Mouse (Mus musculus) kidney, postnatal 10 days (tissue): ENCODE results near the gene Cse1l.

Experiments used
- DNase-seq: peaks from one replicate; pipeline ENCODE4 v3.0.0; 2021; ENCODE audit warnings: mixed read lengths

Cse1l gene

DNA sequence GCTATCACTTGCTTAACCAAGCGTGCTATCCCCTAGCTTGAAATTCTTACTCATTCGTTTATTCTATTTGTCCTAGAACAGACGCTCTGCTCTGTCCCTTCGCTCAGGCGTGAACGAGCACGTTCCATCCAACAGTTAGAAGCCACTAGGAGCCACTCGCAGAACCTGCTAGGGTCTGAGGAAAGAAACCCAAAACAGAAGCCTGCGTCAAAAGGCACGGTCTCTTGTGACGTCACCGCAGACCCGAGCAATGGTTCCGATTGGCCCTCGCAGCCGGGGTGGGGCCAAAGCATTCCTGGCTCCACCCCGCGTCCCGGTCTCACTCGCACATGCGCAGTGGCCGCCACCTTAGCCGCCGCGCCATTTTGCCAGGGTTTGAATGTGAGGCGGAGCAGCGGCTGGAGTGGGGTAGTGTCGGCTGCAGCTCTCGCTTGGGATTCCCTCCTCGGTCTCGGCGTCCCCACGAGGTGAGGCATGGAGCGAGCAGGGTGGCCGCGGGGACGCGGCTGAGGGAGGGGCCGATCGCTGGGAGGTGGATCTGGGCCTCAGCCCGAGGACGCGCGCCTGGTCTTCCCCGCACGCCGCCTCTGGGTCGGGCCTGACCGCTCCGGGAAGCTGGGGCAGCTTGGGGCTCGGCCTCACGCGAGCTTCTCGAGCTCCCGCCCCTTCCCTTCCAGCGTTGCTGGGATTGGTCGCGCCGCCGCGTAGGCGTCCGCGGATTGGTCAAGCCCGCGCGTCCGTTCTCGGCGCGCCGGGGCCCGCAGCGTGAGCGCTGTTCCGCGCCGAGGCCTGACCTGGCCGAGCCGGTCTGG lies at the start of gene Cse1l:
Gene Cse1l, plus strand, starts transcription at position 330 of the 812 bp plus-strand sequence.
- peak; percentile 99 for DNase-seq

- no peak for DNase-seq
These were observed 49.5 kb upstream of the Cse1l start for GRCm38 (mm10) chr2:166856366-166856765.

GRCm38 (mm10) chr2:166857118-166857517 lies 48.7 kb upstream of the Cse1l start:
- no peak for DNase-seq

GRCm38 (mm10) chr2:166859214-166859613 lies 46.6 kb upstream of the Cse1l start:
- DNase-seq = no peak

- DNase-seq = no peak
These were observed 43.3 kb upstream of the Cse1l start for GRCm38 (mm10) chr2:166862505-166862904.

GRCm38 (mm10) chr2:166865476-166865875 lies 40.4 kb upstream of the Cse1l start:
- no peak for DNase-seq

DNA sequence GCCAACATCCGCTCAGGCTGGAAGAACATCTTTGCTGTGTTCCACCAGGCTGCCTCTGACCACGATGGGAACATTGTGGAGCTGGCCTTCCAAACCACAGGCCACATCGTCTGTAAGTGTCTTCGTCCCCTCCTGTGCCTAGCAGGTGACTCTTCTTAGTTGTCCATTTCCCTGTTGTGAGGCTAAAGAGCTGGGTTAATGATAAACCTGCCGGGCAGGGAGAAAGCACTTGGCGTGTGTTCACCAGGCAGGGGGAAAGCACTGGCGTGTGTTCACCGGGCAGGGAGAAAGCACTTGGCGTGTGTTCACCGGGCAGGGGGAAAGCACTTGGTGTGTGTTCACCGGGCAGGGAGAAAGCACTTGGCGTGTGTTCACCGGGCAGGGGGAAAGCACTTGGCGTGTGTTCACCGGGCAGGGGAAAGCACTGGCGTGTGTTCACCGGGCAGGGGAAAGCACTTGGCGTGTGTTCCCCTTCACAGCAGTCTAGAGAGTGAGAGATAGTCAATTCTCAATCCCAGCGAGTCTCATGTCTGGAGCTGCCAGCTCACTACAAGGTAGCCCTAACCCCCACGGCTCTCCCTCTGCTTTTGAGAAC lies 35.5 kb upstream of the Cse1l start:
- peak; percentile 21 for DNase-seq

DNA sequence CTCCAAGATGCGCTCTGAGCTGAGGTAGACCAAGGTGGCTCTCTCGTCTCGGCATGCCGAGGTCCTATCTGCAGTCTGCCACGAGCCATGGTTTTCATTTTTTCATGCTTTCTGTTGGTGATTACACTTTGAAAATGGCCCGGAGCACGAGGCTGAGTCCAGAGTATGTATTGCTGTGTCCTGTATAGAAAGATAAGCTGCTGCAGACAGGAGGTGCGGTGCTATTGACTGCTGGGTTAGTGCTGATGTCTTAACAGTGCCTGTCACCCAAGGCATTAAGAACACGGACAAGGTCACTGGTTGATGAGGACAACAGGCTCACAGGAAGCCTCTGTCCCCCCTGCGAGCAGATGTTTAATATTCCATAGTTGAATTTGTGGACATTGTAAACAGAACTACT lies 34.9 kb upstream of the Cse1l start:
- no peak for DNase-seq

GRCm38 (mm10) chr2:166874675-166875280 lies 31.1 kb upstream of the Cse1l start:
- DNase-seq = no peak

DNA sequence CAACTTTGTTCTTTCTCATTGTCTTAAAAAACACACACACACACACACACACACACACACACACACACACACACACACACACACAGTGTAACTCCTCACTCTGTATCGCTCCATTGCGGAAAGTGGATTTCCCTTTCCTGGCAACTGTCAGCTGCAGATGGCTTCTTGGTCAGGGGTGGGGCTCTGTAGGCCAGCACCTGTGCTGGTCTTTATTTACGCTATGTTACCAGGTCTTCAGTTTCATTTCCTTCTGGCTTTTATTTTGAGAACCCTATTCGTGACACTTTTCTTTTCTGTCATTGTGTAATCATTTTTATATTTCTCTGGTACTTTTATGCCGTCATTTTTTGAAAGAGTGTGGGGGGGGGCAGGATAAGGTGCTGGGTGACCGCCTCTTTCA lies 30.3 kb upstream of the Cse1l start:
- DNase-seq = no peak

GRCm38 (mm10) chr2:166876331-166876730 lies 29.5 kb upstream of the Cse1l start:
- no peak for DNase-seq

DNA sequence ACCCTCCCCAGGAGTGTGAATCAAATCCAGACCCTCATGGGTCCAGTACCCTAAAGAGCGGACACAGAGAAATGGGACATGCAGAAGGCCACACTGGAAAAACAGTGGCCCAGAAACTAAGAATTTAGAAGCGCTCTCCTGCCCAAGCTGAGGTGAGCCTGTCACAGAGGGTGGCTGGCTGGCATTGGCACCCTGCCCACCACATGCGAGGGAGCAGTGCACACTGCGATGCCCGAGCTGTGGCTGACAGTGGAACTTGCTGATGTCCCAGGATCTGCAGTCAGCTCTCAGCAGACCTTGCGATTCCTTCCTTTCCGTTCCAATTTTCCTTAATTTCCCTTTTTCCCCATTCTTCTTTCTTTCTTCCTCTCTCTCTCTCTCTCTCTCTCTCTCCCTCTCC lies 20.8 kb upstream of the Cse1l start:
- peak; percentile 40 for DNase-seq

GRCm38 (mm10) chr2:166885619-166886018 lies 20.2 kb upstream of the Cse1l start:
- DNase-seq = no peak

DNA sequence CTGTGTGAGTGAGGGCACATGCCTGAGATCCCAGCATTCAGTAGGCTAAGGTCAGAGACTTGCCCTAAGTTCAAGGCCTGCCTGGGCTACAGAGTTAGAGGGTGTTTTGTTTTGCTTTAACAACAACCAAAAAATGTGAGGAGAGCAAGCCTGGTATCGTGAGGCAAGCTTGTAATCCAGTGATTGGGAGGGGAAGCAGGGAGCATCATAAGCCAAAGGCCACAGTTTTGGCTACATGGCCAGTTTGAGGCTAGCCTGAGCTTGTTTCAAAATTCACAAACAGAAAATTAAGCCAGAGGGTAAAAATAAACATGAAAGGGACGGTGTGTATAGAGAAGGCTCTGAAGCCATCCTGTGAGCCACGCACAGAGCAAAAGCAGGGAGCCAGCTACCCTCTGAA lies 19.6 kb upstream of the Cse1l start:
- no peak for DNase-seq

- DNase-seq = no peak
These were observed 18.0 kb upstream of the Cse1l start for GRCm38 (mm10) chr2:166887816-166888215.

- DNase-seq = no peak
These were observed 14.4 kb upstream of the Cse1l start for GRCm38 (mm10) chr2:166891366-166891880.

DNA sequence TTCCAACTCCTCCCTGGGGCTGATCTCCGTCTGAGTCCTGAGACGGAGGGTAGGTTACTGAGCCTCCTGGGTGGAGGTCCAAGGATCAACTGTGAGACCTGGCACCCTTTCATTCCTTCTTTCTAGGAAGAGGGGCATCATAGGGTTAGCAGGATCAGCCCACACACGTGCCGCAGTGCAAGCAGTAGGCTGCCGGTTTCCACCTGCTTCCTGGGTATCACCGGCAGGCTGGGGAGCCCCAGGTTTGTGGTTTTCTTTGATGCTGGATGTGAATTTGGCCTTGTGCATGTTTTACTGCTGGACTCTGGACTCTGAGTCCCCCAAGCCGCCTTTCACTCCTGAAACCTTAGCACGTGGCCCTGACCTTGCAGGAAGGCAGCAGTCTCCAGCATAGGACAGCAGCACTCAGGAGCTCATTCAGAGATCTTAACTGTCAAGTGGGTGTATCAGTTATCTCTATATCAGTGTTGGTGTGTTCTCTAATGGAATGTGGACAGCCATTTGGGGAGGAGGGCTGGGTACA lies 13.6 kb upstream of the Cse1l start:
- DNase-seq = no peak

DNA sequence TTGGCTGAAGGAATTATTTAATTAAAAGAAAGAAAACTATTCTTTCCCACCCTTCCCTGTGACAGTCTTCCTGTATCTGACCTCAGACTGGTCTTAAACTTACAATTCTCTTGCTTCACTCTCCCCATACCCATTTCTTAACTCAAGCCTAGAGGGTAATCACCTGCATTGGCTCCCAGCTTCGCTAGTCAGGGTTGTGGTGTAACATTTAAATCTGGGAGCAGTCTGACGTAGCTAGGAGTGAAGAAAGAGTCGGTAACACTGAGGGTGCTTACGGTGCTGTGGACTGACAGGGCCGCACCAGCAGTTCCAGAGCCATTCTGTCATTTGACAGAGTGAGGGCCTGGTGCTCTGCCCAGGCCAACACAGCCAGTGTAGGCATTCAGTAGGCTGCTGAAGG lies 12.8 kb upstream of the Cse1l start:
- no peak for DNase-seq

- no peak for DNase-seq
These were observed 9.5 kb upstream of the Cse1l start for GRCm38 (mm10) chr2:166896368-166896767.

DNA sequence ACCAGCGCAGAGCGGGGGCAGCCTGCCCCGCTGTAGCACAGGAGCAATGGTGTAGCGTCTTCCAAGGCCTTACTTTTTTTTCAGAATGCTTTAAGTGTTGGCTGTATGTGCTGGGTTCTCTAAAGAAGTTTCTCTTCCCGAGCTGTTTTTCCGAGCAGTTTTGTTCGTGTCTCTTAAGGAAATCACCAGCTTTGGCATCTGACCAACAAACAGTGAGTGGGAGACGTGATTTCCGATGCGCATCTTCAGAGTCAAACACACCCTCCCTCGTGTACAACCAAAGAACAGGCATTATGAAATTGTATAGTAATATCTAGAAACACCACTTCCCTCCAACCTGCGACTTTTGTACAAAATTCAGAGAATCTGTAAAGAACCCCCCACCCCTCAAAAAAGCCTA lies 8.9 kb upstream of the Cse1l start:
- no peak for DNase-seq

- no peak for DNase-seq
These were observed 6.7 kb upstream of the Cse1l start for GRCm38 (mm10) chr2:166899161-166899560.

DNA sequence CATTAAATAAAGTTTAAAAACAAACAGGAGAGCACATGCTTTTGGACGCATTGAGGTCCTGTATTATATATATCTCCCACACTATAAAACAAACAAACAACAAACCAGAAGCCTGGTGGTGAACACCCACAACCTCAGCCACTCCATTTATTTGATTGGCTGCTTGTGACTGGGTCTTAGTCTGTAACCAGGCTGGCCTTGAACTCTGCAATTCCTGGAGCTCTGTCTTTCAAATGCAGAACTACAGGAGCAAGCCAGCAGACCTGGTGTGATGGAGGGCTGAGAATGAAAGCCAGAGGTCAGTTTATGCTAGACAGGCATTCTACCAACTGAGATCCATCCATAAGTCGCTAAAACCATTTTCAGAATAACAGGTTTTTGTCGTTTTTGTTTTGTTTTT lies 6.1 kb upstream of the Cse1l start:
- no peak for DNase-seq

DNA sequence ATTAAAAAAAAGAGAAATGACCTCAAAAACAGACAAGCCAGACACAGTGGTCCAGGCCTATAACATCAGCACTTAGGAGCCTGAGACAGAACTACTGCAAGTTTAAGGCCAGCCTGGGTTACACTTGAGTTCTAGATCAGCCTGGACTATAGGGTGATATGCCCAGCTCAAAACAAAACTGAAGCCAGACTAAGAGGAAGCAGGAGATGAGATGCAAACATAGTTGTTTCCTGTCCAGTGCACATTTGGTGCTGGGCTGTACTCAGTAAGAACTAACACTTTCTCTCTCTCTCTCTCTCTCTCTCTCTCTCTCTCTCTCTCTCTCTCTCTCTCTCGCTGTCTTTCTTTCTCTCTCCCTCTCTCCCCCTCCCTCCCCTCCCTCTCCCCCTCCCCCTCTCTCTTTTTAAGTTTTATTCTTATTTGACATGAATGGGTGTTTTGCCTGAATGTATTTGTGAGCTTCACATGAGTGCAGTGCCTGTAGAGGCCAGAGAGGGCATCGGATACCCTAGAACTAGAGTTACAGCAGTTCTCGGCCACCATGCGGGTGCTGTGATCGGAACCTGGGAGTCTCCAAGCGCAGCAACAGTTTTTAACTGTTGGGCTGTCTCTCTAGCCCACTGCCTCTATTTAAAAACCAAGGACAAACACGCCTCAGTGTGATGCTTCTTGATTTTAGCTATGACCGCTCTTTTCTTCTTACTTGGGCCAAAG lies 4.9 kb upstream of the Cse1l start:
- no peak for DNase-seq
